Mouse (Mus musculus) right cerebral cortex, postnatal 36 days (tissue): ENCODE measurements around the gene Hint2.

Experiments
- DNase-seq, 2 experiments: peaks; one replicate each; pipeline ENCODE4 v3.0.0; 2022; ENCODE audit warnings: low spot score in 2 of 2, mixed read lengths in 1 of 2

Hint2 gene

DNA sequence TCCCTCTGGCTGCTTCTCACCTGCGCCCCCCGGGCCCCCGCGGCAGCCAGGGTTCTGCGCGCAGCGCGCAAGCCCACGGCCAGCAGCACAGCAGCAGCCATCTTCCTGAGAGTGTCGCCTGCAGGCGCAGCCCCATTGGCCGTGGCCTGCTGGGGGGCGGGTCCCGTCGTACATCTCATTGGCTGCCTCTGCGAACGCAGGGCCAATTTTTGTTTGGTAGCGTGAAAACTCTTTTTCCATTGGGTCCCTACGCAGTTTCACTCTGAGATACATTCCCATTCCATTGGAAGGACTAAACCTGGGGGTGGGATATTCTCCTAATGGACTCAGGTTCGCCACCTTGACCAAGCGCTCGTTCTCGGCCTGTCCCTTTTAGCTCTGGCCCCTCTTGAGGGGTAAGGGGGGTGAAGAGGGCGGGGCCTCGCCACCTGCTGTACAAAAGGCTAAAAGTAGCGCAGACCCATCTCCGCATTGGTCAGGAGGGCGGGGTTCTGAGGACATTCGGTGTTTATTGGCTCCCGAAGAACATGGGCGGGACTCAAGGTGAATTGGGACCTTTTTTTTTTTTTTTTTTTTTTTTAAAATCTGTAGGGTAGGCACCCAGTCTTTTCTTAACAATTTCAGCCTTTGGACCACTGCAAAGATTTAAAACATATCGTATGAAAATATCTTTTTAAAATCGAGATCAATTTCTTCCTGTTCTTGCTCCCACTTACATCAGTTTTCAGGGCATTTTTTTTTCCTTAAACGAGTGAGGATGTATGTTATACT lies at the start of gene Hint2:
TSS of gene Hint2 (minus strand) at position 128 of the 771 bp plus-strand sequence.
- DNase-seq = peak; percentile 93 to 96

DNA sequence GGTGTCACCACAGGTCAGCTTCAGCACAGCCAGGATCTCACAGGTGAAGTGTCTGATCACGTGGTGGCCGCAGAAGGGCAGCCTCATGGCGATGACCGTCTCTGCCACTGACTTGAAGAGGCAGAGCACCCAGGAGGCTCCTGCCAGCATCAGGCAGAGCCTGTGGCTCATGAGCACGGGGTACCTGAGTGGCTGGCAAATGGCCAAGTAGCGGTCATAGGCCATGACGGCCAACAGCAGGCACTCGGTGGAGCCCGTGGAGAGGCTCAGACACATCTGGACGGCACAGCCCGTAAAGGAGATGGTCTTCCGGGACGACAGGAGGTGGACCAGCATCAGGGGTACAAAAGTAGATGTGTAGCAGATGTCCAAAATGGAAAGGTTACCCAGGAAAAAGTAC lies 49.7 kb upstream of the Hint2 start:
- no peak for DNase-seq

DNA sequence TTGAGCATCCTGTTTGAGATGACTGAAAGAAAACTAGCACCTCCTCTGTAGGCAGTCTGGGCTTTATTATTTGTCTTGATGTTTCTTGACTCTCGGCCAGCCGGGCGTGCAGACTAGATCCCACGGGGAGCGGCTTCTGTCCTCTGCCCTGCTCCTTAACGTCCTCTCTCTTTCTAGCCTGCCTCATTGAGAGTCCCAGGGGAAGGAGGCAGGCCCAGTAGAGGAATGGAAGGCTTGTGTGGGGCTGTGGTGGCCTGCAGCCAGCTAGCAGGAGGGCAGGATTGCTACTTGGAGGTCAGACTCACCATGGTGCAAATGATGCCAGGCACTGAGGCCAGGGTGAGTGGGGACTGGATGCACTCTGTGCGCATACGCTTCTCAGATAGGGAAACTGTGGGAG lies 47.6 kb upstream of the Hint2 start:
- DNase-seq = no peak

DNA sequence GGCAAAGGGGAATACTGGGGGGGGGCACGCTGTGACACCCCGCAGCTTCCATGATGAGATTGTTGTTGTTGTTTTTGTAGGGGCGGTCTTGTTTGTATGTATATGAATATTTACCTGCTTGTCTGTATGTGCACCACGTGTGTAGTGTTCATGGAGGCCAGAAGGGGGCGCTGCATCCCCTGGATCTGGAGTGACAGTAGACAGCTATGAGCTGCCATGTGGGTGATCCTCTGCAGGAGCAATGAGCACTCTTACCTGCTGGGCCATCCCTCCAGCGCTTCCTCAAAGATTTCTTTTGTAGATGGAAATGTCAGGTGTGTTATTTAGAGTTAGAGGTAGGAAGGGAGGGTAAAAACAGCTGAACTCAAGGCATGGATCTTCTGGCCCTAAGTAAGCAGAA lies 47.2 kb upstream of the Hint2 start:
- no peak for DNase-seq

DNA sequence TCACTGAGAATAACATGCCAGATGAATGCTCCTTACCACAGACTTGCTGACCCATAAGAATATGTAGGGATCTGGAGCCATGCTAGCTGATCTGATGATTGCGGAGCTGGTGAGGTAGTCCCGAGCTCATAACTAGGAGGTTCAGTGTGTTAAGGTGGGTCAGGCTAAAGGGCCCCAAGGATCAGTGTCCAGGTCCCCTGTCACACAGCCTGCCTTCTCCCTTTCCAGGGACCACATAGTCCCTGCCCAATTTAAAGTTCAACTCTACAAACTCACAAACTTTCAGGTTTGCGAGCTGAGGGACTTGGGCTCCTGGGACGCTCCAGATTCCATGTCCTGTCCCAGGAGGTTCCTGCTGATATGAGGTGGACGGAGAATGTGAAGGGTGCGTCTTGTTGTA lies 44.4 kb upstream of the Hint2 start, which contains the start of gene Olfr70:
TSS of gene Olfr70 (minus strand) at position 101 of the 400 bp plus-strand sequence.
- DNase-seq = no peak

DNA sequence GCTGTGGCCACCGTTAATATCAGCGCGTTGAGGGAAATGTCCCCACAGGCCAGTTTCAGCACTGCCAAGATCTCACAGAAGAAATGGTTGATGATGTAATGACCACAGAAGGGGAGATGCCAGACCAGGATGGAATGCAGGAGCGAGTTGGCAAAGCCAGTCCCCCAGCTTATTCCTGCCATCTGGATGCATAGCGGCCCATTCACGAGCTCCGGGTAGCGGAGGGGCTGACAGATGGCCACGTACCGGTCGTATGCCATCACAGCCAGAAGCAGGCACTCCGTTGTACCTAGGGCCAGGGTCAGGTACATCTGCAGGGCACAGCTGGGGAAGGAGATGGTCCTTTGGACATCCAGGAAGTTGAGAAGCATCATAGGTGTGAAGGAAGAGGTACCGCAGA lies 40.3 kb upstream of the Hint2 start:
- DNase-seq = no peak

DNA sequence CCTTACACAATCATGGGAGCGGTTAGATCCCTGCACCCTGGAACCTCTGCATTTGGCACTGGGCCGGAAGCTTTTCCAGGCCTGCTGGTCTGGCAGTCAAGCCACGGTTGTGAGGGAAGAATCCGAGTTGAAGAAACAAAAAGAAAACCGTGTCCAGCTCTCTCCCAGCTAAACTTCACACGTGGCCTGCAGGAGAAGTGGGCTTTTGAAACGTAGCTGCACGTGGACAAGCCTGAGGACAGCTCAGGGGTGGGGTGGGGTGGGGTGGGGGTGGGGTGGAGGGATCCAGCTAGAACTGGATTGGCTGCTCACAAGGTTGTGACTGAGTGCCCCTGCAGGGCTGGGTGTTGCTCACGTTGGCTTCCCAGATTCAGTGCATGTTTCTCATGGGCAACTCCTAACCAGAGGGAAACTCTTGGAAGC lies 39.0 kb upstream of the Hint2 start:
- DNase-seq = no peak

DNA sequence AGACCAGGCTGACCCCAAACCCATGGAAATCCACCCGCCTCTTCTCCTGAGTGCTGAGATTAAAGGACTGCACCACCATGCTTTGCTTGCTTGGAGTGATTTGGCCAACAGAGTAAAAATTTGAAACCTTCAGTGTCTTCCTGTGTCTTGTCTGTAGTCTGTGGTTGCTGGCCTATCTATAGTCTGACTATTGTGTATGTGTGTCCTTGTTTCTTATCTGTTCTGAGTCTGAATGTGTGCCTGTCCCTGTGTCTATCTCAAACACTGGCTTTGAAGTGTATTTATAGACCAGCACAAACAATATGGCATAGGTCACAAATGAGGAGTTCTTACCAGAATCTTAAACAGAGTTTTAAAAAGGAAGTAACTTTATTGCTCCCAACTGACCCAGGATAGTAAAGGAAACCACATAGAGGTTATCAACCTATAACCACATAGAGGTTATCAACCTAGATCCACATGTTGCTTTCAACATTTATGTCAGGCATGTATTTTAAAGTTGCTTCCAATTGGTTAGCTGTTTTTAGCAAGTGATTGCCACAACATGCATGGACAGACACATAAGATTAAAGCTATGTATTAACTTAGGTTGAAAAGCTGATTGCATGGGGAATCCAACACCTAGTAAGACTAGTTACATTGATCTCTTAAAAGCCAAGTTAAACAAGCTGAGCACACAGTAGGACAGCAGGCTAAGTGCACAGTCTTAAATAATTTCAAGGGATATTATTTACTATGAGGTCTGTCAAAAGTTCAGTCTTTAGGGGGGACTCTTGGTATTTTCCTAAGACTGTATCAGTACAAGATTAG lies 38.4 kb upstream of the Hint2 start:
- DNase-seq = no peak

DNA sequence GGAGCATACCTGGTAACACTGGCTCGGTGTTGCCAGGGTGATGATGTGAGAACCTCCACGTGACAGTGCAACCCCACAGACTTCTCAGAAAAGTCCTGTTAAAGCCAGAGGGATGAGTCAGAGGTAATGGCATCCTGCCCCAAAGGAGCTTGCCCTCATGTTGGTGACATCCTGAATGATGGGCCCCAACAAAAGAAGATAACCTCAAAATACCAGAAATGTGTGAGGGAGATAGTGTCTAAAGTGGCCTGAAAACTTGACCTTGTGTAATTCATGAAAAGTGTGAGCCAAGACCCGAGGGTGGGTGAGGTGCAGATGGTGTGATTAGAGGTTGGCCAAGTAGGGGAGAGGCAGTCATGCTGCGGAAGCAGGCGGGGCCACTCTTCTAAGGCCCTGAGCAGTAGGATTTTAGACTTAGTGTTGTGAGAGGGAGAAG lies 37.6 kb upstream of the Hint2 start:
- DNase-seq = no peak

DNA sequence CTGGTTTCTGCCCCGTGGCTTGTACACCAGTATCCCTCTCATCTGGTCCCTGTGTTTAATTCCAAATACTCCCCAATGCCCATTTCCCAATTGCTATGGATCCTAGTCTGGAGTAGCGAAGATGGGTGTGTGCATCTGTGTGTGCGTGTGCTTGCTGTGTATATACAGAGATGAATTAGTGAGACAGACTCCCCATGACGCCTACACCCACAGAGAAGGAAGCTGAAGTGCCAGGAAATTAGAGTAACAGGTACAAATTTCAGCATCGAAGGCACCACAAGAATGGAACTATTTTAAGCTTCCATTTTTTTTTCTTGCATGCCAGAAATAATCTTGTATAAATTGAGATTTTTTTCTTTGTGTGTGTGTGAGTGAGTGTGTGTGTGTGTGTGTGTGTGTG lies 34.8 kb upstream of the Hint2 start:
- DNase-seq = no peak

DNA sequence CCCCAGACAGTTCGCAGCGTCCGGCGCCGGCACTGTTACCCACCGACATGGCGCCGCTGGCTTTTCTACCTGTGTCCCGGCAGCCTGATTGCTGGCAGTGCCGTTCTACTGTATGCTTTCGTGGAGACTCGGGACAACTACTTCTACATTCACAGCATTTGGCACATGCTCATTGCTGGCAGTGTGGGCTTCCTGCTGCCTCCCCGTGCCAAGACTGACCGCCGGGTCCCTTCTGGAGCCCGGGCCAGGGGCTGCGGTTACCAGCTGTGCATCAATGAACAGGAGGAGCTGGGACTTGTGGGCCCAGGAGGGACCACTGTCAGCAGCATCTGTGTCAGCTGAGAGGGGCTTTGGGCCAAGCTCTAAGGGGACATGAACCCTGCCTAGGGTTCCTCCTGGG lies 33.8 kb upstream of the Hint2 start:
- no peak for DNase-seq

DNA sequence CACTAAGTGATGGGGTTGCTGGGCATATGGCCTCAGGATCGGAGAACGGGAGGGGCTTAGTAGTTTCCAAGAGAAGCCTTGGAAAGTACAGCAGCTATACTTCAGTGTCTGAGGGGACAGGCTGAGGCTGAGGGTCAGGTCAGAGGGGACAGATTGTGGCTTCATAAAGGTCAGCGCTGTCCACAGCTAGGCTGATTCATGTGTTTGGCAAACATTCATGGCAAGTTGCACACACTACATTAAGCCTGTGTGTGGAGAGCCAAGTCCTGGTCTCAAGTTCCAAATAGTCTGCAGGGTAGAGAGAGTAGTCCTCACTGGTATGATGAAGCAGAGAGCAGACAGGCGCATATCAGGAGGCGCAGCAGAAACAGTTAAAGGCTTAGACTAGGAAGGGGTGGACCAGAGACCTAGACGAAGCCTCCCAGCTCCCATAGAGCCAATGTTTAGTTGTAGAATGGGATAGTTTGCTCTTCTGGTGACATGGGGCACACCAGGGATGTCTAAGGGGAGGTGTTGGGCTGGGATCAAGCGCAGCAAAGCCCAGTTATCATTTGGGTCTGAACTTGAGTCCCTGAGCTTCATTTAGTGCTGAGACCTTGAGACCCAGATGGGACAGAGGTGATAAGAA lies 23.3 kb upstream of the Hint2 start:
- DNase-seq = no peak

DNA sequence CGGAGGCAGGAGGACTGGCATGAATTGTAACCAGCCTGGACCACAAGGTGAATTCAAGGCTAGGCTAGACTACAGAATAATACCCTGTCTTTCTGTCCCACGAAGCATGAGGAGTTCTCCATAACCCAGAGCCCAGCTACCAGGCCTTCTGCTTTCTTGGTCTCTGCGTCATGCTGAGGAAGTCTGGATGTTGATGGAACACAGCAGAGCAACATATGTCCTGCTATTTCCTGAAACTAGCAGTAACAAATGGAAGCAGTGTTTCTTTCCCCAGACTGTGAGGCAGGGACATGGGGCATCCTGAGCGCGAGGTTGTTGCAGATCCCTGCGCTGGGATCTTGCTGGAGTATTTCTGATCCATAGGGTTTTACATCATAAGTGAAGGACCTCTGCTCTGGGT lies 22.3 kb upstream of the Hint2 start:
- no peak for DNase-seq

DNA sequence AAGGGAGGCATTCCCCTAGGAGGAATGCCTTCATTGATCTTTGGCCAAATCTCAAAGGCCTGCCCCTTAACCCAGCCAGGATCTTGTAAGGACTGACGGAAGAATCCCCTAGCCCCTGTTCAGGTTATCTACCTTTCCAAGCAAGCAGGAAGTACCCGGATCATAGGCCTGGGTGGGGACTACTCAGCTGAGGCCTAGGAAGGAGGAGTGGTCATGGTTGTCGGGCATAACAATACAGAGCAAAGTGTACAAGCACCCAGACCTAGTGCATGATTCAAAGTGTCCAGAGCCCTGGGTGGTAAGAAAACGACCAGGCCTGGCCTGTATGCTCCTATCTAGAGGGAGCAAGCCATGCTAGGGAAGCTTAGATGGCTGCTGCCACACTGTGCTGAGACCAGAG lies 19.3 kb upstream of the Hint2 start:
- DNase-seq = no peak

DNA sequence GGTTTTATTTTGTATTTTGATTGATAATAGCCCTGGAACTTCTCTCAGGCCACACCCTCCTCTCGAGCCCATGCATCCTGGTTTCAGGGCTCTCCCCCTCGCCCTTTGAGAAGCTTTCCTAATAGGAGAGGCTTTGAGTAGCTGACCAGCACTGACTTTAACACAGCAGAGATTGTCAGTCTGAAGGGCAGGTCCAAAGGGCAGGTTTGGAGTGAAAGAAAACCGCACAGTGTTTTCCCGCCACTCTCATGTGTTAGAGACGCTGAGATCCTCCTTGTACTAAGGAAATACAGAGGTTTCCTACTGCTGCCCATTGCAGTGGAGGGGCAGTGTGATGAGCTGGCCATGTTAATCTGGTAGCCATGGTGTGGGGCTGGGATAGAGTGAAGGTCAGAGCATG lies 18.7 kb upstream of the Hint2 start:
- no peak for DNase-seq

DNA sequence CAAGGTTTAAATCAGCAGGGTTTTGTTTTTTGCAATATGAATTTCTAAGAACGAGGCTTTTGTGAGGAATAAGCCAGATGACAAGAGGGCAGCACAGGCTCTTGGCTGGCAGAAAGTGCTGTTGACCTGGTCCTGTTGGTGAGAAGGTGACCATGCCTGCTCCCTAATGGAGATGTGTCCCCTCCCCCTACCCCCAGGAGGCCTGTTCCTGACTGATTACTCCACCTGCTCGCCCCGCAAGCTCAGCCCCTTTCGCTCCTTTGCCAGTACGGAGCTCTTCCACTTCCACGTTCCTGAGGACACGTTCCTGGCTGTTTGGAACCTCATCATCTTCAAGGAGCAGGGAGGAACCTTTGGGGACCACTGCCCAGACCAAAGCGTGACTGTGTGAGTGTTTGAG lies 17.4 kb upstream of the Hint2 start:
- DNase-seq = no peak

DNA sequence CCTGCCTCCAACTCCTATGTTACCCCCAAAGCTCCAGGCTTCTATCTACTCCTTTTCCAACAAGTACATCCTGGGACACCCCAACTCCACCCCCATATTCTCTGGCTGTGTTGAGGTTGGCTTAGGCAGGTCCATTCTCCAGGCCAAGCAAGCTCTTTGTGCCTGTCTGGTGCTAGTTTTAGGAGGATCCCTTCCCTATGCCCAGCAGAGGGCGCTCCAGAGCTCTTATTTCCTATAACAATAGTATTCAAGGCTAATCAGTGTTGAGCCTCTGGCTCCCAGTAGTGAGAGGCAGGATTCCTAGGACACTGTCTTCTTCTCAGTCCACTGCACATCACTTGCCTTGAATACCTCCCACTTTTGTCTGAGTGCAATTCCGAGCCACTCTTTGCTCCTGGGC lies 15.8 kb upstream of the Hint2 start:
- peak; percentile 61 to 73 for DNase-seq

DNA sequence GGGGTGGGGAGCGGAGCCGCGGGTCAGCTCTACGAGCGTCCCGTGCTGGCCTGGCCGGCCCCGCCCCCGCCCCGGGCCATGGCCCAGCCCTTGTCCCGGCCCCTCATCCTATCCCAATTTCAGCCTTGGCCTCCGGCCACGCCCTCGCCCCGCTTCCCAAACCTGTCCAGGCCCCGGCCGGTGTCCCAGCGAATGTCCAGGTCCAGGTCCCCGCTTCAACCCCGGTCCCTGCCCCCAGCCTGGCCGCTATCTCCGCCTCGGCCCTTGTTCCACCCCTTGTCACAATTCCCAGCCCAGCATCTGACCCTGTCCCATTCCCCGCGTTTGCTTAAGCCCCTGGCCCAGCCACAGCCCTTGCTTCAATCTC lies 13.1 kb upstream of the Hint2 start:
- peak in 1 of 2 experiments; percentile 32 for DNase-seq

DNA sequence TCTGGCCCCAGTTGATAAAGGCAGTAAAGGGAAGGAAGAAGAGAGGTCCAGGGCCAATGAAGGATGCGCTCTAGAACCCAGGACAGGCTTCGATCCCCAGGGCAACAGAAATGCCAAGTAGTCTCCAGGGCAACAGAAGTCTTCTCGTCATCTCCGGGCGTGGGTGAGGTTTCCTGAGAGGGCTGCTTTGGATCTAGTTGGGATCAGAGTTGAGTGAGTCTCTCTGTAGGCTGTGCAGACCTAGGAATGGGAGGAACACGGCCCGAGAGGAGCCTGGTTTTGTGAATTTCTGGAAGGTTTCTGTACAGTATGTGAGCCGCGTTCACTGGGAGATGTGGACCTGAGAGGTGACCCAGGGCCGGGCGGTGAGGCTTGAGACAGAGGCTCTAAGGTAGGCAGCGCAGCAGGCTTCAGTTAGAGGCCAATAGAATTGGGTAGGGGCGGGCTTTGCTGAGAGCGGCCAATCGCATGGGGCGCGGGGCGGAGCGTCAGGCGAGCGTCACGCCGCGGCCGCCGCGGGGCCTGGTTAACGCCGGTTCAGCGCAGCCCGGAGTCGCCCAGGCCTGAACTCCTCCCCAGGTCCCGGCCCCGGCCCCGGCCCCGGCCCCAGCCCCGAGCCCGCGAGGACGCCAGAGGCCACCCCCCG lies 12.6 kb upstream of the Hint2 start, which contains the start of the genes Tmem8b and Fam221b:
TSS of gene Tmem8b (plus strand) at position 190 of the 646 bp plus-strand sequence.
TSS of gene Fam221b (minus strand) at position 364 of the 646 bp plus-strand sequence.
- DNase-seq = peak; percentile 85 to 88

DNA sequence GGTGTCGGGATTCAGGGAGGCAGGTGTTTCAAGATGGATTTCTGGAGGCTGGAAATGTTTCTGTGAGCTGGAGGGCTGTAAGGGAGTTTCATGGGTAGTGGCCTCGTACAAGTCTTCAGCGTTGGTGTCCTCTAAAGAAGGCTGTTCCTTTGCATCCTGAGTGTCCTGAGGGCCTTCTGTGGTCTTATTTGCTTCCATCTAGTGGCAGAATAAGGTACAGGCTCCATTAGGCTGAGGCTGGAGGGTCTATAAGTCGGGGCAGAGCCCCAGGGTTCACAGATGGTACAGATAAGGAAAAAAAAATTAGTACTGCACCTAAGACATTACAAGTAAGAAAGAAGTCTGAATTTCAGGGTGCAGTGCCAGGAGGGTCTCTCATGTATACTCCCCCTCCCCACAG lies 10.1 kb upstream of the Hint2 start:
- no peak for DNase-seq

DNA sequence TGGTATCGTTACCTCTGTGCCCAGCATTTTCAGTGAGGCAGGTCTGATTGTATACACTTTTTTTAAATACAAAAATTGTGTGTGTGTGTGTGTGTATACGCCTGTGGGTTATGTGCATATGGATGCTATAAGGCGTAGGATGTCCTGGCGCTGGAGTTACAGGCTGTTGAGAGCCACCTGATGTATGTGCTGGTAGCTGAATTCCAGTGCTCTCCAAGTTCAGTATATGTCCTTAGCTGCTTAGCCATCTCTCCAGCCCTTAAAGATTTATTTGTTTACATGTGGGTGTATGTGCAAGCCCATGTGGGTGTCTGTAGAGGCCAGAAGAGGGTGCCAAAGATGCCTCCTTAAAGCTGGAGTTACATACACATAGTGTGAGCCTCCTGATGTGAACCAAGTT lies 880 bp upstream of the Hint2 start:
- no peak for DNase-seq
